Mouse (Mus musculus) retina, embryonic 14.5 days (tissue): Measurements from ENCODE around the gene Arhgef26.

ENCODE experiments used
- DNase-seq: peaks from one replicate; pipeline ENCODE4 v3.0.0-alpha.2; 2015; ENCODE audit warnings: low spot score

The Arhgef26 gene

GRCm38 (mm10) chr3:62338044-62338443, at the start of gene Arhgef26:
Gene Arhgef26 (plus strand): TSS chr3:62338344.
- DNase-seq: no peak

DNA sequence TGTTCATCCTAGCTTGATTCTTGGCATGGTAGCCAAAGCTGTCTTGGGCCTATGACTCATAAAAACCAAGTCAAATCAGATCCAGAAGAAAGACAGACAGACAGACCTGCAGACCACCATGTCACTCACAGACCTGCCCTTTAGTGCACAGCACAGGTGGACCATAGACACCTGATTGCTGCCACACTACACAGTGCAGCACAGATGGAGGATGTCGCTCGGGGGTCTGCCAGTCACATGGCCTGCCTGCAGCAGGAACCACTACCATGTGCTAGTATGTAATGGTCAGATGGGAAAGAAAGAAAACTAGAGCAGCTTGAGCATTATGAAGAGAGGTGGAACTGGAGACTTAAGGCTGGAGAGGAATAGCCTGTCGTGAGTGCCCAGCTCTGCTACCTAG, 27.7 kb upstream of the Arhgef26 start:
- no peak for DNase-seq

DNA sequence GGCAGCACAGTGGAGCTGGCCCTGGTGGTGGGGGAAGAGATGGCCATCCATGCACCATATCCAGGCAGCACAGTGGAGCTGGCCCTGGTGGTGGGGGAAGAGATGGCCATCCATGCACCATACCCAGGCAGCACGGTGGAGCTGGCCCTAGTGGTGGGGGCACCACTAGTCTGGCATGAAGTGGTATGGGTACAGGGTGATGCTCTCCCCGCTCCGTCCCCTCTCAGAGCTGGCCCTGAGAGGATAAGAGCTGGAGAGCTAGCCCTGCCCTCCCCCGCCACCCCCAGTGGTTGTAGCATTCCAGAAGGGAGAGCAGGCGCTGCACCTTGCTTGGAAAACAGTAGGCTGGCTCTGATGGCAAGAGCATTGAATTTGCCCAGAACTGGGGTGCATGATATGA, 26.9 kb upstream of the Arhgef26 start:
- DNase-seq: no peak

DNA sequence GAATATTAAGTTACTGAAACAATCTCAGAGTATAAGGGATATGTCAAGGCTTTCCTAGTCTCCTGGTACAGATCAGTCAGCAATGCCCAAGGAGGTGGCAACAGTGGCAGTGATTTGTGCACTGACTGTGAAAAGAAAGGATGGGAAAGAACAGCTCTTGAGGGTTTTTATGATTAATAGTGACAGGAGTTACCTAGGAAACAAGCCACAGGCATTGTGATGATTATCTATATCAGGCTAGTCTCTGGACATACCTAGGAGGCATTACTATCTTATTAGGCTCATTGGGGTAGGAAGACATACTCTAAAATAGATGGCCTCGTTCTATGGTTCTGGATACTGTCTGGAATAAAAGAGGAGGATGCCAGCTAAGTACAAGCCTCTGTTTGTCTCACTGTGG, 13.4 kb upstream of the Arhgef26 start:
- peak; percentile 33 for DNase-seq

DNA sequence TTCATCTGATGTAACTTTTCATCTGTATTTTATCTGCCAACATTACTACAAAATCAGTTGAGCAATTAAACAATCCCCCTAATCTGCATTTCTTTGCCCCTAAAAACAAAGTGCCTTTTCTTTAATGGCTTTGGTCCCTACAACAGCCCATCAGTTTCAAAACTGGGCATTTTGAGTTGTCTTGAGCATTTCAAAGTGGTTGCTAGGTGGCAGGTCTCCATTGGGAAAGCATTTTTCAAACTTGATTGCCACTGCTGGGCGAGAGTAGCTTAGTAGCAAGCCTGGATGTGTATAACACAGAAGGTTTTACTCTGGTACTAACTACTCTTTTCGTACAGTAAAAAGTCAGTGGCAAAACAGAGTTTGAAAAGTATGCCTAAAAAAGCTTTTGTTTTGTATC, 10.2 kb upstream of the Arhgef26 start:
- no peak for DNase-seq

DNA sequence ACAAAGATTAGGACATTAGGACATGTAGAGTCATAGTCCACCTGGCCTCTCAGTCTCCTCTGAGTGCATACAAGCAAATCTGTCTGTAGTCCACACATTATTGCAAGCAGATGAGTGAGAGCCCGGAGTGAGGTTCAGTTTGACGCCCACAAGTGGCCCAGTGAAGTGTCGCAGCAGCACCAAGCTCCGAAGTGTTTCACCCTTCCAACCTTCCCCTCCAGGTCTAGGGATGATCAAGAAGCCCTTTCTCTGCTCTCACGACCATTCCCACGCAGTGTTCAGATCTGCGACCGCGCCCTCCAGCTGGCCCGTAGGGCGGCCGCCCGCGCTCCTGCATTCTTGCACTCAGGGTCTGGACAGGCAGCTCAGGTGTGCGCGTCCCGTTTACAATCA, 313 bp downstream of the Arhgef26 start:
- no peak for DNase-seq

- peak; percentile 66 for DNase-seq
Measured at GRCm38 (mm10) chr3:62338854-62339515, 841 bp downstream of the Arhgef26 start.

- DNase-seq: peak; percentile 66
Measured at GRCm38 (mm10) chr3:62339516-62340051, 1.4 kb downstream of the Arhgef26 start.

GRCm38 (mm10) chr3:62340154-62340760, 2.1 kb downstream of the Arhgef26 start:
- DNase-seq: peak; percentile 14

DNA sequence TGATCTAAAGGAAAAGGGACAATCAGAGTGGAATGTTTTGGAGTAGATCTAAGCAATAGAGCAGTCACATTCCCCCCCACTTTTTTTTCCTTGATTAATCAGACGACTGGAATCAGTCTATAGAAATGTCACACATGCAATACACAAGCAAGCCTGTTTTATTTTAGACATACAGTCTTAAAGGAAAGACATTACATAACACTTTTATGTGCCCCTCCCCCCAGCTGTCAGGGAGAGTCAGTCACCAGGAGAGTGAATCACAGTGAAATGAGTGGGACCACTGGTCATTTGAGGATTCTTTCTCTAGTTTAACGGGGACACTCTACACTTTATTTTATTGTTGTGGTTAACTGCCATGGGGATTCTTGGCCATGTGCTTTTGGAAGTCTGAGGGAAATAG, 2.7 kb downstream of the Arhgef26 start:
- peak; percentile 24 for DNase-seq

DNA sequence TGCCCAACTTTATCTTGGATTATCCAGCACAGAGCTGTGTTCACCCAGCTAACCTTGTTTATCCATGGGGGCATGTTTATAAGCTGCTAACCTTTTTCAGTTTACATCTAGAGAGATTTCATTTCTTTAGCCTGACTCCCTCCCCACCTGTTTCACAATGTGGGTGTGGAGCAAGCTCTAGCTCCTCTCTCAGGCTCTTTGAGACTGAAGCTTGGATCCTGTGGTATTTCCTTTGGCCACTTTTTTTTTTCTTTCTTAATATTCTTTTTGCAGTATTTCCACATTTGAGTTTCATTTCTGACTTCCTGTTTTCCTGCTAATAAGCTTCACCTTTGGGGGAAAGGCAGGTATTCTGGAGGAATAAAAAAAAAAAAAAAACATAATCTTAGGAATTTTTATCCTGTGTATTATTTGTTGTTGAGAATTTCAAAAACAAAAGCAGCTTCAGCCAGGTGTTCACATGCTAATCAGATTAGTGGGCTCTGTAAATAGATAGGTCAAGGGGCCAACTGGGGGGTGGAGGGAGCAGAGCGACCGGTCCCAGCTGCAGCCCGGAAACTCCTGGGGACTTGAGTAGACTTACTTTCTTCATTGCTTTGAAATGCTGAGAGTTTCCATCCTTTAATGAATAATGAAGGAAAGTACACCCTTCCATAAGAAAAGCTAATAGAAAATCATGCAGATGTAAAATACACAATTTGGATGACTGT, 3.5 kb downstream of the Arhgef26 start:
- no peak for DNase-seq

GRCm38 (mm10) chr3:62348514-62349217, 10.5 kb downstream of the Arhgef26 start:
- no peak for DNase-seq

DNA sequence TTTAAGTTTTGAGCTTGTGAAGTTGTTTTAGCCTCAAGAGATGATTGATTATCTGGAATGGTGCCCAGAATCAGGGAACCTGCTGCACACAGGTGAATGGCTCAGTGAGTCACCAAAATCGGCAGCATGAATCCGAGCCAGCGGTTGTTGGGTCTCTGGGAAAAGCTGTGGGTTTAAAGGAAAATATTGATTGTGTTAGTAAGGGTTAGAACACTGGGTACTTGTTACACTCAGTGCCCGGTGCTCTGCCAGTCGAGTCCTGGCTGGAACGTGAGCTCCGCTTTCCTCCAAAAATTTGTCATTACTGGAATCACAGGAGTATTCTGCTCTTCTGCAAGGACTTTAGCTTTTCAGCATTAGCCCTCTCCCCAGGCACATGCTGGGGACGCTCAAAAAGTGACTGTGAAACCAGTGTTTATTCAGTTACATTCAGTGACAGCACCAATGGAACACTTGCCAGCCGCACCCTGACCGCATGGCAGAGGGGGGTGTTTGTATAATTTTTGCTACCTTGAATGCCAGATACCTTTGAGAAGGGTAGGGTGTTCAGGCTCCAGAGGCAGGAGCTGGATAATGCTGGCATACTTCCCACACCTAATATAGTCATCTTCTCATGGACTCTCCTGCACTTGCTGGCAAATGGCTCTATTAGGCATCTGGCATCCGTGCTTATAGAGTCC, 11.2 kb downstream of the Arhgef26 start:
- no peak for DNase-seq

DNA sequence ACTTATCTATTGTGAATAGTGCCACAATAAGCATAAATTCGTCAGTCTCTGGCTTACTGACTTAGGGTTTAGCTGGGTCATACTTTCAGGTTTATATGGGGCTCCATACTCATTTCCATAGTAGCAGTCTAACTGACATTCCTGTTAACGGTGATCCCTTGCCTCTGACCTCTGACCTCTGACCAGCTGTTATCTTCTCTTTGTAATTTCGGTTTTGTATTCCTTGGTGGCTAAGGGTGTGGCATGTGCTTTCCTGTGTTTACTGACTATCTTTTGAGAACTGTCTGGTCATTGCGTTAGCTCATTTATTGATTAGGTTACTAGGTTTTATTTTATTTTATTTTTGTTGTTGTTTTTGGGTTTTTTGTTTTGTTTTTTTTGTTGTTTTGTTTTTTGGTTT, 13.9 kb downstream of the Arhgef26 start:
- no peak for DNase-seq

GRCm38 (mm10) chr3:62352876-62353275, 14.7 kb downstream of the Arhgef26 start:
- DNase-seq: no peak

DNA sequence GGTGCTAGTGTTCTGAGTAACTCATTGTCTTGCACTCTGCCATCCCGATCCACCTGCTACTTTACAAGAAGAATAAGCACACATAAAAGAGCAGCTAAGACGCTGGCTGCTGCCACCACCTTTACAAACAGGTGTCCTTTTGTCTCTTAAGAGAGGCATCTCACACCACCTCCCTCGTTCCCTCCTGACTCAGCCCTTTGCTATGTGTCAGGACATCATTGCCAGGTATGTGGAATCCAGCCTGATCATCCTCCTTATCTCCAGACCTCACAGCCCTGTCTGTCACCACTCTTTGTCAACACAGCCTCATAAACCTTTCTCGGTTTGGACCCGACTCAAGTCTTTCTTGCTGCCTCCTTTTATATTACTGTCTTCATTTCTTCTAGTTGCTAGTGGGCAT, 29.7 kb downstream of the Arhgef26 start:
- DNase-seq: no peak

DNA sequence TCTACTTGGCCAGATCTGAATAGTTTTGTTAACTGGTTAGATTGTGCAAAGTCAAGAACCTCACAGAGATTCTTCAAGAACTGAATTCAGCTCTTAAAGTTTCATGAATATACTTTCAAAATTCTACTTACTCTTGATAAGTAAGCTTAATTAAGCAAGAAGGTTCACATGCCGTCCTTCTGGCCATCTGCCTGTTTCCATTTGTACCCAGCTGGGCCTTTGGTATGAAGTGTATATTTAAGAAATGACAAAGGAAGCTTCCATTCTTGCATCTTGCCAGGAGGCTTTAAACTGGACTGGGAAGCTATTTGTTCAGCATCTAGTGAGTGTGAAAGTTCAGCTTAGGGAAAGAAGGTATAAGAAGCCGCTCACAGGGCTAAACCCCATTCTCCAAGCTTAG, 34.7 kb downstream of the Arhgef26 start:
- no peak for DNase-seq

- no peak for DNase-seq
Measured at GRCm38 (mm10) chr3:62374346-62374745, 36.2 kb downstream of the Arhgef26 start.

DNA sequence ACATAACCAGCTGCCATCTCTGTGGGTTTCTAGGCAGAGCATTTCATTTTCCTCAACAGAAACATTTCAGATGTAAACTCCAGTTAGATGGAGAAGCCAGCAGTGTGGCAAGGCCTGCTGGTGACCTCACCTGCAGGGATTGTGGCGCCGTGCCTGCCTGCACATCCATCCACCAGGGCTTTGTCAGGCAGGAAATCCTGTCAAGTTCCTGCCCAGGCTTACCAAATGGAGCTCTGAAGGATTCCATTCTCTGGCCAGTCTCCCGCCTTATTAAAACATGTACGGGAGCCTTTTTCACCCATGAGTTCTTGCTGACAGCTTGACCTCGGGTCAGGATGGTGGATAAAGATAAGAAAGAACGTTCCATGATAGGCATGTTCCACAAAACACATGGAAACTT, 36.7 kb downstream of the Arhgef26 start:
- no peak for DNase-seq

DNA sequence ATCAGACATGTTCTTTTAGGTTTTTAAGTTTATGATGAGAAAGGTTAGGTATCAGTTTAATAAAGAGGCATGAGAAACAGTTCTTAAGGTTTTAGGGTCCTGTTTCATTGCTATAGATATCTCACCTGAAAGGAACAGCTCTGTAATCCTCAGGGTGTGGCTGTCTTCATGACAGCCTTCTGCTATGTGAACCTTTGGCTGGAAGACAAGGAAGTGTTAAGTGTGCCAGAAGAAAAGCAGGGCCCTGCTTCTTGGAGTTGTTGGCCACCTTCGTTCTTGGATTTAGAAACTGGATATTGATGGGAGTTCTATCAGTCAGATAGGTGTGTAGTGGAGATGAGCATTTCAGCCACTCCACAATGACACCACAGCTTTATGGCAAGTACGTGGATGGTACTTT, 38.6 kb downstream of the Arhgef26 start:
- no peak for DNase-seq

DNA sequence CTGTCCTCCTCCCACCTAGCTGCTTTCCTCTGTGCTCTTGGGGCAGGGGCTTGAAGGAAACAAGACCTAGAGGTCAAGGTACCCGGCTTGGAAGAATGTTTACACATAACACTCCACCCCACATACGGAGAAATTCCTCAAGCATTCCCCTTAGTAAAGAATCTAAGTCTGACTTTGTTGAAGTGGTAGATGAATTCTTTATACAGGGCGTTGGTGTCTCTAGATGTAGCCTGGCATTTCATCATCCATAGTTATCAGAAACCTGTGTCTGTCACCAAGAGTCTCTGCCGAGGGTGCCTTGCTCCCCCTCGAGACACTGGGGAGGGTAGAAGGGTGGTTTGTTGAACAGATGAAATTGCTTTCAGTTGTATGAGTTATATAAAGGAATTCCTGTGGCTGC, 41.8 kb downstream of the Arhgef26 start:
- no peak for DNase-seq

GRCm38 (mm10) chr3:62380420-62380819, 42.3 kb downstream of the Arhgef26 start:
- DNase-seq: no peak
